Mouse (Mus musculus) NIH3T3 (cell line): ENCODE measurements around the gene Ripor2.

Experiments used
- DNase-seq: peaks from one replicate; pipeline ENCODE4 v3.0.0-alpha.2; 2012; ENCODE audit warnings: low read depth

Ripor2 gene

DNA sequence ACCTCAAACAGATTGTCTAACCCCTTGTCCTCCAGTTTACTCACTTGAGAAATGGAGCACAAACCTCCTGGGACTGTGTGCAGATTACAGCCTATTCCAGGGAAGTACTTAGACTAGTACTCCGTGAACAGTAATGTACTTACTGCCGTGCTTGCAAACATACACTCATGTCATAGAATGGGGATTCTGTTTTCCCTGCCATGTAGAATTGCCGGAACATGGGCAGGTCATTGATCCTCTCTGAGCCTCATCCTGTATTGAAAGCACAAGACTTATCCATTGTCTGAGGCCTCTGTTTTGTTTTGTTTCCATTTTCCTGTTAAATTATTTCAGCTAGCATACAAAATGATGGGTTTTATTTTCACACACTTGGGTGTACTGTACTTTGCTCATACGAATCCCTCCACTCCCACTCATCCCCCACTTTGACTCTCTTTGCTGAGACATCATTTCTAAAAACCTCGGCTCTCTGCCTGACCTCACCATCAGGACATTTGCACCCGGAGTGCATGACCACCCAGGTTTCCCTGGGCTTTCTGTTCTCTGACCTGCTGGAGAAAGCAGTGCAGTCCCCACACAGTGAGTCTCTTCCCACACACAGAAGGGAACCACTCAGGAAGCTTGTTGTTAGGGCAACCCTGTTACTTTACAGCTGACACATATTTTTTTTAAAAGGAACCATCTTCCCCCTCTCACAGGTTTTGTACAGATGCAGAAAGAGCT lies 35.2 kb downstream of the Ripor2 start:
- no peak for DNase-seq

DNA sequence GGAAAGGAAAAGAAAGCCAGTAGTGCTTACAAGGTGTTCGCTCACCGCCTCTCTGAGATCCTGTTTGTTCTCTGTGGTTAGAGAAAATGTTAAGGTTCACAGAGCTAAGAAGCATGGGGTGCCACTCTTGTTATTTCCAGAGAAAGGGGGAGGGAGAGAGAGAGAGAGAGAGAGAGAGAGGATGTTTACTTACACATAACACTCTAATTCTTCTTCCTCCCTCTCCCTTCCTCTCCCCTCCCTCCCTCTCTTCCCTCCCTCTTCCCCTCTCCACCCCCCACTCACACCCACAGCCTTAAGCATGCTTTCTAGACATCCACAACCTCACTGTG lies 35.8 kb downstream of the Ripor2 start:
- no peak for DNase-seq

DNA sequence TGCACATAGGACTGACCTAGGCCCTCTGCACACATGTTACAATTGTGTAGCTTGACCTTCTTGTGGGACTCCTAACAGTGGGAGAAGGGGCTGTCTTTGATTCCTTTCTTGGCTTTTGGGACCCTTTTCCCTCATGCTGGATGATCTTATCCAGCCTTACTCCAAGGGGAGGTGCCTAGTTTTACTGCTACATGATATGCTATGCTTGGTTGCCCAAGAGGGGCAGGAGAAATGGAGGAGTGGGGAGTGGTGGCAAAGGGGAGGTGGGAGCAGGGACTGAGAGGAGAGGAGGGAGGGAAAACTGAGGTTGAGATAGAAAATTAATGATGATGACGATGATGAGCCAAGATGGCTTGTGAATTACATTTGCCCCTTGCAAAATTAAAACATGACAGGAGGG lies 37.7 kb downstream of the Ripor2 start:
- no peak for DNase-seq

DNA sequence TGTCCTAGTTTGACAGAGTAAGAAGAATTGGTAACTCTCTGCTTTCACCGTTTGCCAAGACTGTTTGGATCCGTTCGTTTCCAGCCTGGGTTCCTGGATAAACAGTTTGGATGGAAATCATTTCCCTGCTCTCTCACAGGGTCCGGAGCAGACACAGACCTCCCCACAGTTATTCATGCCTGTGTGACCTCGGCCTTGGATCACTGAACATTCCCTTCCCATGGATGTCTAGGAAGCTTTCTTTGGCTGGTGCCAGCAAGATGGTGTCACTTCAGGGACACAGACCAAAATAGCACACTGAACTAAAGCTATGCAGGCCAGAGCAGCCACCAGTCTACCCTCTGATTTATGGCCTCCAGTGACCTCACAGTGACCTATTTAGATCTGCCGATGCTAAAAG lies 38.5 kb downstream of the Ripor2 start:
- DNase-seq = no peak

DNA sequence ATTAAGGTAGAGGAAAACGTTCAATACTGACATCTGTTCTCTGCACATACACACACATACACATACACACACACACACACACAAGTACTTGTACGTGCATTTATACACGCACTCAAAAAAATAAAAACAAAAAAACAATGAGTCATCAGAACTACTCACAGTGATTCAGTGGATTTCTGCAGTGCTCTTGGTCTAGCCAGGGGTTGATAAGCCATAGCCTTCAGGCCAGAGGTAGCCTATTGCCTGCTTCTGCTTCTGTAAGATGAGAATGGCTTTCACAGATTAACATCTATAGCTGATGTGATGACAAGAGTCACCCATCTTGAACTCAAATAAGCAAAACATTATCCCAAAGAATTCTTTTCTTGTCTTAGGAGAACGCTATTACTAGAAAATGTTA lies 41.6 kb downstream of the Ripor2 start:
- no peak for DNase-seq

DNA sequence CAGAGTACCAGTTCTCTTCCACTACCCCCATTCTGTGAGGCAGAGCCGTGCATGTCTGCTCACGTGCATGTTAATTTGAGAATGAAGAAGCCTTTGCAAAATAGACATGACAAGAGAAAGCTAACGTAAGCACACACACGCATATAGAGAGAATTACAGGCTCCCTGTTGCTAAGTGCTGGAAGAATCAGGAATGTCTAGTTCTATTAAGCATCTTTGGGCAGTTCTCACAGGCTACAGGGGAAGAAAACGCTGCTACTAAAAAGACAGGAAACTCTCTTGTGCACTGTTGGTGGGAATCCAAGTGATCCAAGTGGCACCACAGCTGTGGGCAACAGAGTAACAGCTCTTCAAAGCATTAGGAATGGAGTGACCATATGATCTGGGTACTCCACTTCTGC lies 43.1 kb downstream of the Ripor2 start:
- DNase-seq = no peak

DNA sequence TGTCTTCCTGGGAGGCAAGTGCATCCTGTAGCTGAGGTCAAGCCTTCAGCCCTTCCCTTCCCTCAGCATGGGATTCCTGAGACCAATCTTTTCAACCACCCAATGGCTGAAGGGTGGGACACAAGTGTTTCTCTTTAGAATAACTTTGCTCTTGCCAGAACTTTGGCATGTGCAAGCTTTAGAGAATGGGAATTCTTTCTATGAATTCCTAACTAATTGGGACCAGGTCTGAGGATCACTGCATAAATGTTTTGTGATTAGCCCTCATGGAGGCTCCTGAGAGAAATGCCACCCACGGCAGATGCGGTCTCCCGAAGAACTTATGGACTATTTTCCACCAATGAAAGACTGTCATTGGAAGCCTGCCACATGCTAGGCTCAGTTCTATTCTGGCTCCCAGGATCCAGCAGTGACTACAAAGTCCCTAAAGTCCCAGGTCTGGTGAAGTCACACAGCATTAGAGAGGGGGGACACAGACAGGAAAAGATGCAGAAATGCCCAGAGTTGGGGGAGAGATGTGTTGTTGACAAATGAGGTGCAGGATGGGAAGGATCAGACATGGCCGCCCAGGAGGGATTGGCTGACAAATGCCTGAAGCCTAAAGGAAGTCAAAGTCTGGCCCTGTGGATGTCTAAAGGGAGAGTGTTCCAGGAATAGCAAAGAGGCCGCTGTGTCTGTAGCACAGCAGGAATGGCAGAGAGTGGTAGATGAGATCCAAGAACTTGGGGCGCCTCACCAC lies 44.9 kb downstream of the Ripor2 start:
- DNase-seq = no peak

DNA sequence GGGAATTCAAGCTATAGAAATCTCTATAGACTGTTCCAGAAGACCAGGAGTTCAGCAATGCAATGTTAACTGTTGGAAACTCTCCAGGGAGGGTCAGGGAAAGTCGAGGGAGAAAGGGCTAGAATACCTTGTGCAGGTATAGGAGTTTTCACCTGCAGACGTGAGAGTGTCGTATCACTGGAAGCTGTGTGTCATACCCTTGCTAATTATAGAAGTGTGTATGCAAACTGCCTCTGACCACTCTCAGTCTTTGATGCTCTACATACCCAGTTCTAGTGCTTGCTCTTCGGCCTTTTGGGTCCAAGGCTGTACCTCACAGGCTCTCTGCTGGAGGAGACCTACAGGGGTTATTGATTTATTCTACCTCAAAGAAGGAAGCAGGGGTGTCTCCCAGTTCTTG lies 46.2 kb downstream of the Ripor2 start:
- no peak for DNase-seq

DNA sequence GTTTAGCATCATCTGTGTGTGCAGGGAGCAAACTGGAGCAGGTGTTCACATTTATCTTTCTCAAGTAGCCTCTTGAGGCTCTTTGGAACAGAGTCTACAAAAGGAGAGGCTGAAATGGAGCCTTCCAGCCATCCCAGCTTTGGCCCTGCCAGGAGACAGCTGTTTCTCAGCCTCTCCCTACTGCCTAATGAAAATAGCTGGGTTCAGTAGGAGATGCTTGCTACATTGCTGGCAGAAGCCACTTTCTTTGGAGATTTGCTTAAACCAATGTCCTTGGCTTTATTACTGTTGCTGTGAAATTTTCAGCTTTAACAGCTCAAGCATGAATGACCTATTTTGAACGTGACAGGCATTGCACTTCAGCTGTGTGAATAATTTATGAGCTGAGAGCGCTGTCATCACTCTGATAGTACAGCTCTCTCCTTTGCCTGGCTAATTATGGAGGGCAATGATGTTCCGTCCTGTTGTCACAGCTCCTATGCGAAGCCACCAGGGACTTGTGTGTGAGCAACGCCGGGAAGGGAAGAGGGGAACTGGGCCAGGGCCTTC lies 47.2 kb downstream of the Ripor2 start:
- no peak for DNase-seq

DNA sequence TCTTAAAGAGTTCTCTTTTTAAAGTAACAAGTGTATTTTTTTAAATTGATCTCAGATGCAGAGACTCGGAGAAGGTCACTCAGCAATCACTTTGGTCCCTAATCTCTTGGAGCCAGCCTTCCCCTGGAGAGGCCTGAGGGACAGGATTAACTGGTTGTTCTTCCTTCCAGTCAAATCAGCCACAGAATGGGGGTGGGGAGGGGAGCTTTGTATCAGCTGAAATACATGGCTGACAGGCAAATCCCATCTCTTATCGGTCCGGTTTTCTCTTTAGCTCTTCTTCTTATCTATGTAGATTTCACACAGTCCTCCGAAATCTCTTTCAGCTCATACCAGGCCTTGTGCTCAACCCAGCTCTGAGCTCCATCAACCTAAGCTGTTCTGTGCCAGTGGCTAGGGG lies 48.4 kb downstream of the Ripor2 start:
- DNase-seq = no peak

DNA sequence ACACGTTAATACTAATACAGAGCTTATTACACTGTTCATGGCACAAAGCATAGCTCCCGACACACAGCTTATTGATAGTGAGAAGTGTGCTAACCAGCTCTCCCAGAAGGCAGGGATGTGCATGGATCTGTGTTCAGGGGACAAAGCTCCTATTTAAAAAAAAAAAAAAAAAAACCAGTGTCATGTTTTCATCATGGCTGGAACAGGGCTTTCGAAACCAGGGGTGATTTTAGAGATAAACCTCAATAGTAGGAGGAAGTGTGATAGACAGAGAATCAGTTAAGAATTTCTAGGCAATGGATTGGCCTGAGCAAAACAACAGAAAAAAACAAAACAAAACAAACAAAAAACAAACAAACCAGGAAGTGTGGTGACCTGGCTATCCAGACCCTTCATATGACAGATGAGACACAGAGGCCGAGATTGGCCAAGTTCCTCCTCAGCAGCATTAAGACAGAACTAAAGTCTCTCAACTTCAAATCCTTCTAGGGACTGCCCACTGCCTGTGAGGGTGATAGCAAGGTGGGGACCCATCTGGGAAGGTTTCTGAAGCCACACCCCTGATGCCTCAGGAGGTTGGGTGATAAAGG lies 51.1 kb downstream of the Ripor2 start:
- no peak for DNase-seq

DNA sequence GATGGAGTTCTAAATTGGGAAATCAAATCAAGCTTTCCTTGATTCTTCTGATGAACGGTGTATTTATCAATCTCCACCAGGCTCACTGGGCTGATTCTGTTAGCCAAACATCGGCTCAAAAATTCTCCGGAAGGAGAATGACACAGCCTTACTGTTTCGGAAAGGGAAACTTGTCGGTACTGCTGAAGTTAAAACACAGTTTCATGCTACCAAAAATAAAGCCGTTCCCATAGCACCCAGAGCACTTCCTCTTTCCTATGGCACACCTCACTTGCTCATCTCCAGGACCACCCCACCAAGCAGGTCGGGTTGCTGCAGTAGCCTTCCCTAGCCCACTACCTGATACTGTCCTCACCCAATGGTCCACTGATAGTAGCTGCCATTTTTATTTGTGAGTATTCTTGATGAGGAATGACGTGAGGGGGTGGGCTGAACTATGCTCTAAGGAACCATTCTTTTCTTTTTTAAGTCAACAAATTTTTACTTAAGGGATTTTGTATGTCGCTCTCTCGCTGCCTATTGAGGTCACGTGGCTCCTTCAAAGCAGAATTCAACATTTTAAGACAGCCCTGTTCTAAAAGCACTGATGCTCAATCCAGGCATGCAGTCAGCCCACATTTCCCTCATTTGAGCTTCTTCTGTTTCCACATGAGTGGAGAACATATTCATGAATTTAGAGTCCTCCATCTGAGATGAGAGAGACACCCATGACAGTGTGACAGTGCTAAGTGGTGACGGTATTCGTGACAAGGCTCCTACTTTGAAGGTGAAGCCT lies 52.5 kb downstream of the Ripor2 start:
- DNase-seq = no peak

DNA sequence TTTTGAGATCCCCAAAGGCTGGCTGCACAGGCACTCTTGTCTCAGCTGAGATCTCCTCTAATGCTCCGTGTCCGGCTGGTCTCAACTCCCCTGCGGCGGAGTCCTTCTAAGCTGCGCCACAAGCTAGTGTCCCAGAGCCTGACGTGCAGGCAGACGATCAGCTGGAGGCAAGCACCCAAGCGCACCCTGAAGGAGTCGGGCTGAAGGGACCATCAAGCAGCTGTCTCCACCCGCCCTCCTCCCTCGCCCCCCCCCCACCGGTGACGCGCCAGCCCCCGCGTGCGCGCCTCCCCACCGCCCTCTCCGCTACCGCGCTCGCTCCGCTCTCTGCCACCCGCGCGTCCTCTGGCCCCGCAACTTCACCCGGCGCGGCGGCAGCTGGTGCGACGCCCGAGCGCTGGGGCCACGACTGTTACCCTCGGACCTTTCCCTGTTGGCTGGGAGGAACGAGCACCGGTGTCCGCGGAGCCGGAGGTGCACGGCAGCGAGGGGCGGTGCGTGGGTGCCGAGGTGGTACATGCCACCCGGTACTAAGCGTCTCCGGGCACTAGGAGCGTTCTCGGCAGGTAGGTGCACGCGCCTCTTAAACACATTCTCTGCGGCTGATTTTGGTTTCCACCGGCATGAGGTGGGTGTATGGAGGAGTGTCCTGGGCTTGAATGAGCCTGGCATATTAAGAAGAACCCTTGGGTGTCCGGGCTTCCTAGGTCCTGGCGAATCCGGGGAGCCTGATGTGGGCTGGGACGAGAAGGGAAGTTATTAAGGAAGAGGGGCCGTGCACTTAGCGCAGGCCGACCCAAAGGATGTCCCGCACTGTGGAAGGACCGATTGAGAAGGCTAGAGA lies 56.6 kb downstream of the Ripor2 start:
- DNase-seq = peak; percentile 28

DNA sequence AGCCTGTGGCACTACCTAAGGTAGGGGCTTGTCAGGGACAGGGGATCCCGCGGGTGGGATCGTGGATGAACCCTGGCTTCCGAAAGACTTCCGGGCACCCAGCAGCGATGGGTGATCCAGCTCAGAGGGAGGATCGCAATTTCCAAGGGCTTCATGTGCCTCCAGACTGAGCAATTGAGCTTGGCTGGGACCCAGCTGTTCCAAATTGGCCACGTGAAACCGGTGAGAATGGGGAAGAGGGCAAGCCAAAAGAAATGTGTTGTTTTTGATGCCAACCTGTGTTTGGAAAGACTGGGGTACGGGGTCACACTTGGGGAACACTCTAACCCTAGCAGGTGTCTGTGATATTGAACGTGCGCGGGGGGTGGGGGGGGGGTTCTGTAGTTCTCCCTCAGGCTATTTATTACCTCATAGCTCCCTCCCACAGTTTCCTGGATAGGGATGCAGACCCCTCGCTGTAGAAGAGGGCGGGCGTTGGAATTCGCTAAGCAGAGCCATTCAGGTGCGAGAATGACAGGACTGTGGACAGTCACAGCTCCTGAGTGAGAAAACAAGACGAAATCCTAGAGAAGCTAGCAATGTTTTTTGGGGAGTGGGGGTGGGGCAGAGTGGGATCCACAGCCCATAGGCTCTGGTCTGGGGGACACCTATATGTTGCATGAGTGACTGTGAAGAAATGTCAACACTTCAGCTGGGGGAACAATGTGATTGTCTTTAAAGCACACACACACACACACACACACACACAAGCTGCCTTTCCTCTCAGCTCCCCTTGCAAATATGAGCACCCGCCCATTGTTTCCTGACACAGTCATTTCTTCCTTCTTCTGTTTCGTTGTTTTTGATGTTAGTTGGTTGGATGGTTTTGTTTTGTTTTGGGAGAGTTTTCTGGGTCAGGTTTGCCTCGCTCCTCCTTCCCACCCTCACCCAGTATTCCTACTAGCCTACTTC lies 57.5 kb downstream of the Ripor2 start:
- peak; percentile 38 for DNase-seq

DNA sequence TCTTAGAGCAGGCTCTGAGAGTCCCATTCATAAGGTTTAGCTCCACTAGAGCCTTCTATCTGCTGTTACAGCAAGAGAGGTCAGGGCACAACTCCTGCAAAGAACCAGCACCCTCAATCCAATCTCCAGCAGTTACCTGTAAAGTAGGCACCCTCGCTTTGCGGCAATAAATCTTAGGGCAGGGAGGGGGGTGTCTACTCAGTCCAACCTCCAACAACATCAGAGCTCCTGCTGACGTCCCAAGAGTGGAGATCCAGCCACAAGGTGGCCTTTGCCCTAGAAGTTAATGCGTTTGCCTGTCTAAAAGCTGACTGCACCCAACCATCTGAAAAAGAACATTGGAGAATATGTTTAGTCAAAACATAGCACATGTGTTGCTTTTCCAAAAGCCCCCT lies 58.2 kb downstream of the Ripor2 start:
- DNase-seq = no peak

DNA sequence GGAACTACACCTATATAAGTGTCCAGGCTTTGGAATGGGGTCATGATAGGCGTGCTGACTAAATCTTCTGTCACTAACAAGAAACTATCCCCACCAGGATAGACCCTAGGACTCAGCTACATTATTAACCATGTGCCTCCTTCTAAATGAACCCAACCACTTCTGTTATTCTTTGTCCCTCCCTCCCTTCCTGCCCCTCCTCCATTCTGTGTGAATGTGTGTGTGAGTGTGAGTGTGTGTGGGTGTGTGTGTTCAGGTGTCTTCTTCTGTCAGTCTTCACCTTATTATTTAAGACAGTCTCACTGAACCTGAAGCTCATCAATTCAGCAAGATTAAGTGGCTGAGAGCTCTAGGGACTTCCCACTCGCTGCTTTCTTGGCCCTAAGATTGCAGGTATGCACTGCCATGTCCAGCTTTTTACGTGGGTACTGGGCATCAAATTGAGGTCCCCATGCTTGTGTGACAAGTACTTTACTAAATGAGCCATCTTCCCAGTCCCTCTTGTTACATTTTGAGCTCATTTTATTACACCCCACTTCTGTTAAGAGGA lies 58.9 kb downstream of the Ripor2 start:
- no peak for DNase-seq

DNA sequence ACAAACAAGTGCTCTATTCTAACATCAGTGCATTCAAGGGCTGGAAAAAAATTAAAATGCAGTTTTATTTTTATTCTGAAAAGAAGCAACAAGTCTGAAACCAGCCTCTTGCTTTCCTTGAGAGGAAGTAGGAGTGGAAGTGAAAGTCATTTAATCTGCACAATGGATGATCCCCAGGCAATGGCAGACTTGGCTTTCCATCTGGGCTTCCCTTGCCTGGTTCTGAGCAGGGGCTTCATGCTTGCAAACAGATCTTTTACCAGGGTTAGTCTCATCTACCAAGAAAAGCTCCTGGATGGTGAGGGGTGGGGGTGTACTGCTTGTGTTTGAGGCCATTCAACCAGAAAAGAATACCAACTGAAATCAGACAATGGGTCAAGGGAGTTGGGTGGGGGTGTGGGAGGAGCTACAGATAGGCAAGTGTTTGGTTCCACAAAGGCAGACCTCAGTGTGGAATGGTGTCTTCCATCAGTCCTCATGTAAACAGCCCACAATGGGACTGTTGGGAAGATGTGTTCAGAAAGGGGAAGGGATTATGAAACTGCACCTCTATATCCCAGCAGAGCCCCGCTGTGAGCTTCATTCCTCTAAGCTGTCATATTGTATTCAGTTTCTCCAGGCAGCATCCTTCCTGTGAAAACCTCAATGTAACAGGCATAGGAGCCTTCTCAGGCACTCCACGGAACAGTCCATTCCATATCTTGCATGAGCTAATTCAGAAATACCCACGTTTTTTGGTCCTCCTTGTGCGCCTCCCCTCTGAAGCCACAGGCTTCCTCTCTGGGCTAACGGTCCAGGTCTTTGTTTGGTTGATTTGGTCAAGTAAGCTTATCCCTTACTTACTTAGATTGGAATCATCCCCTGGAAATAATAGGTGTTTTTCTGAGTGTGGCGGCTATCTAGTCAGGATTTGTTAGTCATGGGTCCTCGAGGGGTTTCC lies 59.8 kb downstream of the Ripor2 start:
- DNase-seq = no peak

DNA sequence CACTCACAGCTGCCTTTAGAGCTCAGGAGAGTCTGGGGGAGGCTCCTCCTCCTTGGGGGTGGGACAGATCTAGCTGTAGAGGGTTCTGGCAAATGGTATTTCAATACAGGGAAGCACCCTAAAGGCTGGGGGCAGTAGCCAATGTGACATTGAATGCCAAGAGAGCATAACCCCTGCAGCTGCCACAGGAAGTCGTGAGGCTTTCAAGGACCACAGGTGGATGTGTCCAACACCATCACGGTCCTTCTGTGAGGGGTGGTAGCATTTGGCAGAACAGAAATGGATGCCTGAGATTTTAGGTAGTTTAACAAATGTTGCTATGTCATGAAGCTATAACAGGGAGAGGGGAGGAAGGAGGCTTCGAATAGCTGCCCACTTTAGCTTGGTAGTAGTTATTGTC lies 63.2 kb downstream of the Ripor2 start:
- DNase-seq = no peak

DNA sequence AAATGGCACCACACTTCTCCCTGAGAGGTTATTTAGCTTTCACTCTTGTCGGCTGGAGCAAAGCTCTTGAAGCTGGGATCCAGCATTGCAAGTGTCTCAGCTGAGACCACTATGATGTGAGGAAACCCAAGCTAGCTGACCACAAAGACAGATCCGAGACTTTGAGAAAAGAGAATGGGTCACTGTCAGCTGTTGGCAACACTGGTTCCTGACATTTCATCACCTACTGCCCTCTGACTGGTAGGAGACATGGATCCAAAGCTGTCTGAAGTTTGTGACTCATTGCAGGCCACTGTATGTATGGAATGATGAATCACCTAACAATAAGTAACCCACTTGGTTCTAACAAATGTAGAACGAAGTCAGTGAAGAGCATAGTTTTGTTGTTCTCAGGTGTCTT lies 64.3 kb downstream of the Ripor2 start:
- peak; percentile 41 for DNase-seq
